Mouse (Mus musculus) frontal cortex, postnatal 25 days (tissue): ENCODE measurements around the gene Ier2.
"Not testable (repeated sequence)": the region's sequence is repeated elsewhere in the genome, so short reads cannot be mapped to it uniquely, and the experiment has no call there.

Source experiments
- DNase-seq, 2 experiments: peaks; one replicate each; pipeline ENCODE4 v3.0.0; 2022; ENCODE audit warnings: low spot score in 2 of 2

Ier2 gene

GRCm38 (mm10) chr8:84640010-84640588 is 22.6 kb downstream of the Ier2 start:
- DNase-seq, result no peak

GRCm38 (mm10) chr8:84639162-84640009 is 23.3 kb downstream of the Ier2 start:
- DNase-seq, result peak; percentile 86 to 92

DNA sequence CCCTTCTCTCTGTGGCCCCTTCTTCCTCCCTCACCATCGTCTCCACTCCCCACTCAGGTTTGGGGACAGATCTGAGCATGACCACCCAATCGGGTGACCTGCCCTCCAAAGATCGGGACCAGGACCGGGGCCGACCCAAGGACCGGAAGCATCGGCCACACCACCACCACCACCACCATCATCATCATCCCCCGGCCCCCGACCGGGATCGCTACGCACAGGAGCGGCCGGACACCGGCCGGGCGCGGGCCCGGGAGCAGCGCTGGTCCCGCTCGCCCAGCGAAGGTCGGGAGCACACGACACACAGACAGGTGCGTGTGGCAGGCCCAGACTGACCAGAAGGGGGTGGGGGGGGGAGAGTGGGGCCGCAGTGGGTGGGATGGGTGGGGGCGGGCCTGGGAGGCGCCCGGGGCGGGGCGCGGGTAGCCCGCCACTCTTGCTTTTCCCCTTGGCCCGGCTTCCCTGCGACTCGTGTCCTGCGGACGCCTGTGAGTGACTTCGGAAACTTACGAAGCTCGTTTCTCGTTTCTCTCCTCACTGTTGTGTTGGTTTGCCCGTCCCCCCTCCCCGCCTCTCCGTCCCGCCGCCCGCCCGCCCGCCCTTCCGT is 24.0 kb downstream of the Ier2 start:
- no peak for DNase-seq

- DNase-seq, result no peak
These were observed 24.6 kb downstream of the Ier2 start for GRCm38 (mm10) chr8:84637946-84638554.

DNA sequence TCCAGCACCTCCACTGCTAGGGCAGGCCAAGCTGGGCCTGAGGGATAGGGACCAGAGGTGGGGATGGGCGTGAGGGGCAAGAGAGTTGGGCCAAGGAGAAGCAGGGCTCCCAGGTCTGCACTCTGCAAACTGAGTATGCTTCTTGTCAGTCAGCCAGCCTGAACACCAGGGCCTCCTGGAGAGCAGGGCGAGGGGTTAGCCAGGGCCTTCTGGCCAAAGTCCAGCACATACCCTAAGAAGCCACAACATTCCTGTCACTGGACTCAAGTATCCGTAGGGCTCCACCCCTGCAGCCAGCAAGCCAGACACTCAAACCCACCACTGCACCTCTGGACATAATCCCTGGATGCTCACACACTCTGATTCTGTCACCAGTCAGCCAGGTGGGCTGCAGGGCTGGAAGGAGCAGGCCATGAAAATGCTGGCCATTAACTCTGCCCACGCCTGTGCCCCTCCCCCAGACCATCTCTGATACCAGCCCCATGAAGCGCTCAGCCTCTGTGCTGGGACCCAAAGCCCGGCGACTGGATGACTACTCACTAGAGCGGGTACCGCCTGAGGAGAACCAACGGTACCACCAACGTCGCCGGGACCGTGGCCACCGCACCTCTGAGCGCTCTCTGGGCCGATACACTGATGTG is 26.5 kb downstream of the Ier2 start:
- no peak for DNase-seq

- DNase-seq, result no peak
These were observed 27.1 kb downstream of the Ier2 start for GRCm38 (mm10) chr8:84635397-84636050.

DNA sequence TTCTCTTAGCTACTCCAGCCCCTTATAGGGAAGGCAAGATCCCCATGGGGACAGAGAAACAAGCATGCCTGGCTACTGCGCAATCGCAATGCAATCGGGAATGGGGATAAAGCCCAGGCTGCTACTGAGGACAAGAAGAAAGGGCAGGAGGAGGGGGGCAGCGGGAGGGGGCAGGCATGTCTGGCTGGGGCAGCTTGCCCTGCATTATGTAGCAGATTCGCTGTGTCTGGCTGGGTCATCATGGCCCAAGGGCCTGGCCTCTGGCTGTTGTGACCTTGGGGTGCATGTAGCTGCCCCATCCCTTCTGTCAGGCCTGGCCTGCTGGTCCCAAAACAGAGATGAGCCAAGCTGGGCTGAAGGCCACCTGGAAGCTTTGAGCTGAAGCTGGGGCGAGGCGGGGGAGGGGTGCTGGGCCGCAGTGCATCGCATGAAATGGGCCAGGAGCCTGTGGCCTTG is 27.8 kb downstream of the Ier2 start:
- DNase-seq, result no peak

- DNase-seq, result no peak
These were observed 28.6 kb downstream of the Ier2 start for GRCm38 (mm10) chr8:84633841-84634584.

- no peak for DNase-seq
These were observed 30.8 kb downstream of the Ier2 start for GRCm38 (mm10) chr8:84631813-84632212.

DNA sequence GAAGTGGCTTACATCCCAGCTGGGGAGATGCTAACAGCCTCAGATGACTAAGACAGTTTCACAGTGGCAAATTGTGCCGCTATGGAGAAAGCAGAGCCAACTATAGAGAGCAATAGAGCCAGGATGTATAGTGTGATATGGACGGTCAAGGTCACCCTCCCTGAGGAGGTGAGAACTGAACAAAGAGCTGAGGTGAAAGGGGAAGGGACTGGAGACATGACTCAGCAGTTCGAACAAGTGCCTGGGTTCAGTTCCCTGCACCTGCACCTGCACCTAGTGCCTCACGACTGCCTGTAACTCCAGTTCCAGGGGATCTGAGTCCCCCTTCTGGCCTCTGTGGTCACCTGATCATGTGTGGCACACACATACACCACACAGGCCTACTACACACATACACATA is 32.5 kb downstream of the Ier2 start:
- DNase-seq, result no peak

DNA sequence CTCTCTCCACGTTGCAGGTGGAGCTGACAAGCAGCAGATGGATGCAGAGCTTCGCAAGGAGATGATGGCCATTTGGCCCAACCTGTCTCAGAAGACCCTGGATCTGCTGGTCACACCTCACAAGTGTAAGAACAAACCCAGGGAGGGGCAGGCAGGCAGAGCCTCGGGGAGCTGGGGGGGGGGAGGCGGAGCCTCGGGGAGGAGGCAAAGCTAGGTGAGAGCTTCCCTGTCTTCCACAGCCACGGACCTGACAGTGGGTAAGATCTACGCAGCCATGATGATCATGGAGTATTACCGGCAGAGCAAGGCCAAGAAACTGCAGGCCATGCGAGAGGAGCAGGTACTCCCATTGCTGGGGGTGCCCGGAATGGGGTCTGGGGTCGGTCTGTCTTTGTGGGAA is 33.1 kb downstream of the Ier2 start:
- no peak for DNase-seq

DNA sequence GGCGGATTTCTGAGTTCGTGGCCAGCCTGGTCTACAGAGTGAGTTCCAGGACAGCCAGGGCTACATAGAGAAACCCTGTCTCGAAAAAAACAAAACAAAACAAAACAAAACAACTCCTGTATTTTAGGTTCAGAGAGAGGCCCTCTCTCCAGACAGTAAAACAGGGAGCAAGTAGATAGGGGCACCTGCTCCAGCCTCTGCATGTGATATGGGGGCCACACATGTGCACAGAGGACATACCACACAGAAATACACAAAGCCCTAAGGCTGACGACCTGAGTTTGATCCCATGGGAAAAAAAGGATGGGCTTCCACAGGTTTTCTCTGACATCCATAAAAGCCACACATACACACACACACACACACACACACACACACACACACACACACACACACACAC is 39.2 kb downstream of the Ier2 start:
- DNase-seq, result not testable (repeated sequence)

- DNase-seq, result no peak
These were observed 41.5 kb downstream of the Ier2 start for GRCm38 (mm10) chr8:84621102-84621625.

DNA sequence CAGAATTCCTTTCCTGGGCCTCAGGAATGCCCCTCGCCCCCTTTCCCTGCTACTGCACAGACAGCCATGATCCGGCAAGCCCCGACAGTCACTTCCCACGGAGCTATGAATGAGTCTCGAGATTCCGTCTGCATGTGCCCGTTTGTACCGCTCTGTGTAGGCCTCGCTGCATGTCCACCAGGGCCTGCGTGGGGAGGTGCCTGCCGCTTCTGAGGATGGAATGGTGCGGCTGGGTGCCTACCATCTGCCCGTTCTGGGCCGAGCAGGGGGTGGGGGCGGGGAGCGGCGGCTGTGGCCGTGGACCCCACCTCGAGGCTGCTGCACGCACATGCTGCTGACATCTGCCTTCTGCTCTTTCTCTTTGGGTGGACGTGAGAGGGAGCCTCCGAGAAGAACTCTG is 45.6 kb downstream of the Ier2 start:
- no peak for DNase-seq

DNA sequence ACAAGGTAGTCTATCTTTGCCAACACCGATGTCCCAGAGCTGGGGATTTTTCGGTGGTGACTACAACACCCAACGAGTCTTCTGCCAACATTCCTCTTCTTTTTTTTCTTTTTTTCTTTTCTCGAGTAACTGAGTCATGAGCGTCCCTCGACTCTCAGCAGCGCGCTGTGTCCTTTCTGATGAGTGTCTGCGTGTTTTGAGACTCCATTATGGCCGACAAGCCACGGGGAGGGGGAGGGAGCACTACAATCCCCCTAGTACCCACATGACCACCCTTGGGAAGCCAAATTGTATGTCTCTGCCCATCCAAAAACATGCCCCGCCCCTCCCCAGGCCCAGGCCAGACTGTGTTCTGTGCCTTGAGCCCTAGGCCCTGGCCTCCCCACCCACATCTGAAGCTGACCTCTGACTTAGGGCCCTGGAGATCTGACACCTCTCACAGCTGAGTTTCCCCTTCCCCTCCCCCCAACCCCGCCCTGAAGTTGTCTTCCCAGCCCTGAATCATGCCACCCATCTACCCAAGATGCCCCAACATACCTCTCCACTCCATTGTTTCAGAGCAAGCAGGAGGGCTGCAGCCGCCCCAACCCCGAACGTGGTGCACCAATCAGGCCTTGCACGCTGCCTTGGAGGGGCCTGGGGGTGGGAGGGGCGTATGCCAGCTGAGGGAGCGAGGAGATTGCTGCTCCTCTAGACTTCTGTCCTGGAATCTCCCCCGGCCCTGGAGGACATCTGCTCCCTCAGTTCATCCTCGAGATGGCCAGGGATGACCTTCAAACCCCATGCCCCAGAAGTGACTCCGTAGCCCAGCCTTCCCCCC is 46.8 kb downstream of the Ier2 start:
- no peak for DNase-seq

GRCm38 (mm10) chr8:84614512-84615223 is 48.0 kb downstream of the Ier2 start:
- no peak for DNase-seq
